Mouse (Mus musculus): ENCODE measurements at regions not wholly inside any gene's neighbourhood (a gene's known extent, or its start where the extent isn't known, plus 50 kb on each side); places are given as distances from the start of the nearest gene placed in this dataset.

DNA sequence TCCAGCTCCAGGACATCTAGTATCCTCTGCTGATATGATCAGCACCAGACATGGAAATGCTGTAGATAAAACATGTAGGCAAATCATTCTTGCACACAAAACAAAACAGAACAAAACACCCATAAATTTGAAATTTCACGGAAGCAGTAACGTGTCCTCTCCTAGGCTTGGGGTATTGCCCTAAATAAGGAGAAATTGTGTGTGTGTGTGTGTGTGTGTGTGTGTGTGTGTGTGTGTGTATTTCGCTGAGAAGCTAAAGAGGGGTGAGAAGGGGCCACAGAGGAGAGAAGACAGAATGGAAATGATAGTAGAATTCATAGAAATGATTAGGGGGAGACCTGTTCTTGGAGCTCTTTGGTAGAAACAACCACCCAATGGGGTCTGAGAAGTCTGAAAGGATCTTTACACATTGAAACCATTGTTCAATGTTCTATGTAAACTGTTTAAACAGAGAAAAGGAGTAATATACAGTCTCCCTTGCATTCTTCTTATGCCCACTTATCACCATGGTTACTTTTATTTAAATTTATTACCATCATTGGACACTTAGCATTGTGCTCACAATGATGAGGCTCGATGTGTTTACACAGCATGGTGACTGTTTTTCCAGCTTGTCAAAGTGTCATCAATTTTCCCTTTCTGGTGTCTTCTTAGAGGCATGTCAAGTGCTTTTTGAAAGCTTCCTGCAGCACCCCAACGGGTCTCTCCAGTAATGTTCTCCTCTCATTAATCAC lies 317.3 kb upstream of the 4933412E24Rik start:
- H3K9me3 ChIP-seq (ENCODE audit: control insufficient read depth, low read length), result no peaks in the 10 kb centered on the region
- H3K27ac ChIP-seq, result no peak overlapping the region
- H3K4me2 ChIP-seq (replicated peaks), result no peak overlapping the region
- no peak overlapping the region for H3K9ac ChIP-seq
- 51% methylated on average over 5 of the region's 5 CpGs for WGBS
- H3K36me3 ChIP-seq (replicated peaks; ENCODE audit: control insufficient read depth, insufficient read depth), result no peaks in the 10 kb centered on the region
- DNase-seq (ENCODE audit: low spot score) (no peak), ATAC-seq (ENCODE audit: low FRiP score) (no peak)
- H3K4me3 ChIP-seq (replicated peaks; ENCODE audit: low read length), result no peak overlapping the region
- H3K4me1 ChIP-seq (replicated peaks; ENCODE audit: control insufficient read depth, insufficient read depth, low read length), result no peaks in the 10 kb centered on the region
- no peaks in the 10 kb centered on the region for H3K27me3 ChIP-seq (ENCODE audit: control insufficient read depth, insufficient read depth, low read length)

- no peaks in the 10 kb centered on the region for H3K4me1 ChIP-seq (replicated peaks; ENCODE audit: control insufficient read depth, insufficient read depth, low read length)
- ATAC-seq (ENCODE audit: low FRiP score) (no peak), DNase-seq (ENCODE audit: low spot score) (no peak)
- no peak overlapping the region for H3K27ac ChIP-seq
- WGBS, result 99% methylated on average over 2 of the region's 2 CpGs
- H3K36me3 ChIP-seq (replicated peaks; ENCODE audit: control insufficient read depth, insufficient read depth), result no peaks in the 10 kb centered on the region
- no peaks in the 10 kb centered on the region for H3K27me3 ChIP-seq (ENCODE audit: control insufficient read depth, insufficient read depth, low read length)
- H3K9me3 ChIP-seq (ENCODE audit: control insufficient read depth, low read length), result no peaks in the 10 kb centered on the region
- no peak overlapping the region for H3K9ac ChIP-seq
- H3K4me3 ChIP-seq (replicated peaks; ENCODE audit: low read length), result no peak overlapping the region
- H3K4me2 ChIP-seq (replicated peaks), result no peak overlapping the region
Observed at GRCm38 (mm10) chr15:60317577-60317976, 301.2 kb upstream of the 4933412E24Rik start.

- WGBS, result 81% methylated on average over 5 of the region's 5 CpGs
- ATAC-seq (ENCODE audit: low FRiP score), result no peak
- DNase-seq (ENCODE audit: low spot score), result no peak
- Histone ChIP-seq H3K9ac (no peak overlapping the region), H3K36me3 (replicated peaks; ENCODE audit: control insufficient read depth, insufficient read depth) (no peaks in the 10 kb centered on the region), H3K4me3 (replicated peaks; ENCODE audit: low read length) (no peak overlapping the region), H3K27ac (no peak overlapping the region), H3K9me3 (ENCODE audit: control insufficient read depth, low read length) (no peaks in the 10 kb centered on the region), H3K27me3 (ENCODE audit: control insufficient read depth, insufficient read depth, low read length) (no peaks in the 10 kb centered on the region), H3K4me1 (replicated peaks; ENCODE audit: control insufficient read depth, insufficient read depth, low read length) (no peaks in the 10 kb centered on the region), H3K4me2 (replicated peaks) (no peak overlapping the region)
Observed at GRCm38 (mm10) chr15:60315210-60315609, 298.8 kb upstream of the 4933412E24Rik start.

- Histone ChIP-seq H3K4me1 (replicated peaks; ENCODE audit: control insufficient read depth, insufficient read depth, low read length) (no peaks in the 10 kb centered on the region), H3K4me2 (replicated peaks) (no peak overlapping the region), H3K36me3 (replicated peaks; ENCODE audit: control insufficient read depth, insufficient read depth) (no peaks in the 10 kb centered on the region), H3K27me3 (ENCODE audit: control insufficient read depth, insufficient read depth, low read length) (no peaks in the 10 kb centered on the region), H3K9ac (no peak overlapping the region), H3K4me3 (replicated peaks; ENCODE audit: low read length) (no peak overlapping the region), H3K9me3 (ENCODE audit: control insufficient read depth, low read length) (no peaks in the 10 kb centered on the region), H3K27ac (no peak overlapping the region)
- WGBS, result 69% methylated on average over 3 of the region's 3 CpGs
- peak; percentile 55; the same call in 1 of the 2 replicates for ATAC-seq (ENCODE audit: low FRiP score)
- no peak for DNase-seq (ENCODE audit: low spot score)
Observed at GRCm38 (mm10) chr15:60309909-60310308, 293.5 kb upstream of the 4933412E24Rik start.

GRCm38 (mm10) chr15:60308968-60309367 lies 292.6 kb upstream of the 4933412E24Rik start:
- WGBS, result 41% methylated on average over 1 of the region's 1 CpGs
- Histone ChIP-seq H3K9ac (no peak overlapping the region), H3K27ac (no peak overlapping the region), H3K4me3 (replicated peaks; ENCODE audit: low read length) (no peak overlapping the region), H3K9me3 (ENCODE audit: control insufficient read depth, low read length) (no peaks in the 10 kb centered on the region), H3K27me3 (ENCODE audit: control insufficient read depth, insufficient read depth, low read length) (no peaks in the 10 kb centered on the region), H3K36me3 (replicated peaks; ENCODE audit: control insufficient read depth, insufficient read depth) (no peaks in the 10 kb centered on the region), H3K4me2 (replicated peaks) (no peak overlapping the region), H3K4me1 (replicated peaks; ENCODE audit: control insufficient read depth, insufficient read depth, low read length) (no peaks in the 10 kb centered on the region)
- ATAC-seq (ENCODE audit: low FRiP score), result 0 out of 2 replicates have a peak, but pooled peaks have one; percentile 48
- DNase-seq (ENCODE audit: low spot score), result no peak

DNA sequence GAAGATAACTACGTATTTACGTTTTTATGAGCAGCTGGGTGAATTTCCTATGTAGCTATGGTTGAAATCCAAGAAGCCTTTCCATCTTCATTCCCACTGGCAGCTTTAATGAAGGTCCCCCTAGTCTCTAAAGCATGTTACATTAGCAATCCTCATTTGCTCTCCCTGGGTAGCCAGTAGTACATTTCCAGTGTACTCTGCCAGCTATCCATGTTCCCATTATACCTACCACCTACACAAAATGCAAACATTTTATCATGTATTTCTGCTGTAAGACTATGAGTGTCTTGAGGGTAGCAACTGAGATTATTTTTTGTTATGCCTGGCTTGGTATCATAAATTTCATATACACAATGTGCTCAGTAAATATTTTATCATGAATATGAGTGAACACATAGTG lies 291.7 kb upstream of the 4933412E24Rik start:
- 85% methylated on average over 2 of the region's 2 CpGs for WGBS

GRCm38 (mm10) chr15:60303501-60303900 lies 287.1 kb upstream of the 4933412E24Rik start:
- ATAC-seq (ENCODE audit: low FRiP score), result no peak
- WGBS, result 65% methylated on average over 4 of the region's 4 CpGs
- H3K27ac ChIP-seq, result no peak overlapping the region

More for the DNA sequence above, 291.7 kb upstream of the 4933412E24Rik start:
- DNase-seq (ENCODE audit: low spot score) (no peak), ATAC-seq (ENCODE audit: low FRiP score) (no peak)
- Histone ChIP-seq H3K27ac (no peak overlapping the region), H3K4me1 (replicated peaks; ENCODE audit: control insufficient read depth, insufficient read depth, low read length) (no peaks in the 10 kb centered on the region), H3K27me3 (ENCODE audit: control insufficient read depth, insufficient read depth, low read length) (no peaks in the 10 kb centered on the region), H3K36me3 (replicated peaks; ENCODE audit: control insufficient read depth, insufficient read depth) (no peaks in the 10 kb centered on the region), H3K9ac (no peak overlapping the region), H3K4me3 (replicated peaks; ENCODE audit: low read length) (no peak overlapping the region), H3K9me3 (ENCODE audit: control insufficient read depth, low read length) (no peaks in the 10 kb centered on the region), H3K4me2 (replicated peaks) (no peak overlapping the region)

GRCm38 (mm10) chr15:60301939-60302338 lies 285.5 kb upstream of the 4933412E24Rik start:
- Histone ChIP-seq H3K36me3 (replicated peaks; ENCODE audit: control insufficient read depth, insufficient read depth) (no peaks in the 10 kb centered on the region), H3K4me3 (replicated peaks; ENCODE audit: low read length) (no peak overlapping the region), H3K27ac (no peak overlapping the region), H3K9ac (no peak overlapping the region), H3K27me3 (ENCODE audit: control insufficient read depth, insufficient read depth, low read length) (no peaks in the 10 kb centered on the region), H3K4me2 (replicated peaks) (no peak overlapping the region), H3K9me3 (ENCODE audit: control insufficient read depth, low read length) (no peaks in the 10 kb centered on the region), H3K4me1 (replicated peaks; ENCODE audit: control insufficient read depth, insufficient read depth, low read length) (no peaks in the 10 kb centered on the region)
- DNase-seq (ENCODE audit: low spot score) (no peak), ATAC-seq (ENCODE audit: low FRiP score) (no peak)
- 92% methylated on average over 4 of the region's 4 CpGs for WGBS

More at GRCm38 (mm10) chr15:60303501-60303900, 287.1 kb upstream of the 4933412E24Rik start:
- Histone ChIP-seq H3K4me1 (replicated peaks; ENCODE audit: control insufficient read depth, insufficient read depth, low read length) (no peaks in the 10 kb centered on the region), H3K4me3 (replicated peaks; ENCODE audit: low read length) (no peak overlapping the region), H3K4me2 (replicated peaks) (no peak overlapping the region), H3K9ac (no peak overlapping the region), H3K9me3 (ENCODE audit: control insufficient read depth, low read length) (no peaks in the 10 kb centered on the region), H3K27me3 (ENCODE audit: control insufficient read depth, insufficient read depth, low read length) (no peaks in the 10 kb centered on the region), H3K36me3 (replicated peaks; ENCODE audit: control insufficient read depth, insufficient read depth) (no peaks in the 10 kb centered on the region)
- no peak for DNase-seq (ENCODE audit: low spot score)

DNA sequence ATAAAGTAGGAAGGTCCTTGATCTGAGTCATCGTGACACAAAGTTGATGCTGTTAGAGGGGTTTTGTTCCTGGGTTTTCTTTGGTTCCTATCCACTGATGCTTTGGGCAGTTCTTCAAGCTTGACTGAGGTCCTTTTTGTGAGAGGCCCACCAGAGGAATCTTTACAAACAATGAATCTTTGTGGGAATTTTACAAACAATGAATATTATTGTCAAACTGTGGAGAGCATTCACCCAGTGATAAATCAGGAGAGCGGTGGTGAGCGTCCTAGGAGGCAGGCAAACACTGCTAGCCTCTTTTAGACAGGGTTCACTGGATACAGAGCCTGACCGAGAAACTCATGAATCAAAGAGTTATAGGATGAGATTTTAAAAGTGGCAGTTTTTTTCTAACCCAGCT lies 268.9 kb upstream of the 4933412E24Rik start:
- no peaks in the 10 kb centered on the region for H3K36me3 ChIP-seq (replicated peaks; ENCODE audit: control insufficient read depth, insufficient read depth)
- H3K9me3 ChIP-seq (ENCODE audit: control insufficient read depth, low read length), result no peaks in the 10 kb centered on the region
- no peak overlapping the region for H3K27ac ChIP-seq
- H3K4me3 ChIP-seq (replicated peaks; ENCODE audit: low read length), result no peak overlapping the region
- 21% methylated on average over 4 of the region's 4 CpGs for WGBS
- H3K4me1 ChIP-seq (replicated peaks; ENCODE audit: control insufficient read depth, insufficient read depth, low read length), result no peaks in the 10 kb centered on the region
- H3K27me3 ChIP-seq (ENCODE audit: control insufficient read depth, insufficient read depth, low read length), result no peaks in the 10 kb centered on the region
- H3K4me2 ChIP-seq (replicated peaks), result no peak overlapping the region
- H3K9ac ChIP-seq, result no peak overlapping the region
- DNase-seq (ENCODE audit: low spot score) (no peak), ATAC-seq (ENCODE audit: low FRiP score) (no peak)

- no peak overlapping the region for H3K4me3 ChIP-seq (replicated peaks; ENCODE audit: low read length)
- WGBS, result 59% methylated on average over 2 of the region's 2 CpGs
- H3K36me3 ChIP-seq (replicated peaks; ENCODE audit: control insufficient read depth, insufficient read depth), result no peaks in the 10 kb centered on the region
- H3K4me2 ChIP-seq (replicated peaks), result no peak overlapping the region
- no peak overlapping the region for H3K9ac ChIP-seq
- ATAC-seq (ENCODE audit: low FRiP score) (no peak), DNase-seq (ENCODE audit: low spot score) (peak; percentile 40)
- no peaks in the 10 kb centered on the region for H3K27me3 ChIP-seq (ENCODE audit: control insufficient read depth, insufficient read depth, low read length)
- no peak overlapping the region for H3K27ac ChIP-seq
- H3K4me1 ChIP-seq (replicated peaks; ENCODE audit: control insufficient read depth, insufficient read depth, low read length), result no peaks in the 10 kb centered on the region
- H3K9me3 ChIP-seq (ENCODE audit: control insufficient read depth, low read length), result no peaks in the 10 kb centered on the region
Observed at GRCm38 (mm10) chr15:60280378-60280777, 264.0 kb upstream of the 4933412E24Rik start.

Measured in hindbrain, embryonic 14.5 days (tissue).